Mouse (Mus musculus): ENCODE measurements around the gene Ube2n. TPM values are rescaled to one million over a fixed set of nuclear protein-coding genes. Genes with fewer than 3 reads are reported as not detected.

Ube2n gene
- total RNA-seq, 2 experiments from 2014 or later, result 133 to 425 TPM

- ATAC-seq (replicated peaks; ENCODE audit: poor library complexity), result peak; percentile 90
These were observed 72.7 kb downstream of the Ube2n start for GRCm38 (mm10) chr10:95587509-95588220.

- ATAC-seq (replicated peaks; ENCODE audit: poor library complexity), result no peak
These were observed 74.3 kb downstream of the Ube2n start for GRCm38 (mm10) chr10:95589196-95589595.

GRCm38 (mm10) chr10:95590196-95590595 lies 75.3 kb downstream of the Ube2n start:
- ATAC-seq (replicated peaks; ENCODE audit: poor library complexity), result 0 out of 2 replicates have a peak, but pooled peaks have one; percentile 23

DNA sequence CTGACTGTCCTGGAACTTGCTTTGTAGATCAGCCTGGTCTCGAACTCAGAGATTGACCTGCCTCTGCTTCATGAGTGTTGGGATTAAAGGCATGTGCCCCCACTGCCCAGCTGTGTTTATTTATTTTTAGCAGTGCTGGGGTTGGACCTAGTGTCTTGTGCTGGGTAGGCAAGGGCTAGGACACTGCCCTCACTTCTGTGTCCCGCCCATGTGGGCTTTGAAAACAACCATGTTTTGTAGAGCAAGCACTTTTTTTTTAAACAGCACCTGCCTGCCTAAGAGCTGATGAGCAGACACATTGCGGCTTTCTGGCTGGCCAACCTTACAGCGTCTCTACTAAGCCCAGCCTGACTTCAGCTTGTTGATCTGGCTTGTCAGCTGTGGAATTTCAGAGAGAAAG lies 76.3 kb downstream of the Ube2n start:
- ATAC-seq (replicated peaks; ENCODE audit: poor library complexity), result no peak

DNA sequence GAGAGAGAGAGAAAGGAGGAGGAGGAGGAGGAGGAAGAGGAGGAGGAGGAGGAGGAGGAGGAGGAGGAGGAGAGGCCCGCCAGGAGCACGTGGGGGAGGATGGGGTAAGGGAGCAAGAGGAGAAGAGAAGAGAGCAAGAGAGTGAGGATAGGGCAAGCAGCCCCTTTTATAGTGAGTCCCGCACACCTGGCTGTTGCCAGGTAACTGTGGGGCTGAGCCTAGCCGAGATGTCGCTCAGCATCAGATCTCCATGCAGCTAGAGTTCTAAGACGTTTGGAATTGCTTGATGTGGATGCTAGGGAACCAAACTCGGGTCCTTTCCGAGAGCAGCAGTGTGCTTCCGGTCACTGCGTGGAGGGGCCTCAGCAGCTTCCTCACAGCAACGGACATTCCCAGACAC lies 79.5 kb downstream of the Ube2n start:
- no peak for ATAC-seq (replicated peaks; ENCODE audit: poor library complexity)

Other genes starting within 250 kb of the Ube2n start
- 10.7 and 12.2 TPM in 2 replicates for gene Cradd, start 191.0 kb upstream of the Ube2n start, total RNA-seq (2015)
- 3.5 and 3.8 TPM in 2 replicates for gene Cradd, start 191.0 kb upstream of the Ube2n start, total RNA-seq (2017)
- 1.0 TPM in 1 of 2 replicates, not detected in the other for gene Socs2, start 98.0 kb upstream of the Ube2n start, total RNA-seq (2015)
- 0.33 and 0.61 TPM in 2 replicates for gene Socs2, start 98.0 kb upstream of the Ube2n start, total RNA-seq (2017)
- 241 and 298 TPM in 2 replicates for gene Mrpl42, start 13.2 kb upstream of the Ube2n start, total RNA-seq (2015)
- 245 and 254 TPM in 2 replicates for gene Mrpl42, start 13.2 kb upstream of the Ube2n start, total RNA-seq (2017)
- 66.1 and 67.2 TPM in 2 replicates for gene Nudt4, start 49.0 kb downstream of the Ube2n start, total RNA-seq (2015)
- 53.7 and 60.6 TPM in 2 replicates for gene Nudt4, start 49.0 kb downstream of the Ube2n start, total RNA-seq (2017)
- 0.46 TPM in 1 of 2 replicates, not detected in the other for gene Anapc15-ps, start 158.3 kb downstream of the Ube2n start, total RNA-seq (2015)
- 0.75 and 1.7 TPM in 2 replicates for gene Anapc15-ps, start 158.3 kb downstream of the Ube2n start, total RNA-seq (2017)

Measured in megakaryocyte progenitor cell, adult 5-6 weeks (primary cell).